Mouse (Mus musculus) E14TG2a.4 (cell line): ENCODE data around the gene Actn4.

Experiments
- CTCF ChIP-seq: conservative IDR thresholded peaks from 2 replicates; pipeline ENCODE4 v1.5.1; 2014; ENCODE audit warnings: low read length
- NANOG ChIP-seq: IDR thresholded peaks from 2 replicates; pipeline ENCODE4 v1.6.1; 2014; ENCODE audit warnings: borderline replicate concordance, low read length, mixed read lengths

GRCm38 (mm10) chr7:28954773-28955172, 7.4 kb downstream of the Actn4 start:
- TF ChIP-seq CTCF (no peak), NANOG (no peak)
